Mouse (Mus musculus): ENCODE data around the gene Jup. TPM values are rescaled to one million over a fixed set of nuclear protein-coding genes. Genes with fewer than 3 reads are reported as not detected.

The Jup gene
- polyA plus RNA-seq, 1 experiment, result 15.0 TPM

DNA sequence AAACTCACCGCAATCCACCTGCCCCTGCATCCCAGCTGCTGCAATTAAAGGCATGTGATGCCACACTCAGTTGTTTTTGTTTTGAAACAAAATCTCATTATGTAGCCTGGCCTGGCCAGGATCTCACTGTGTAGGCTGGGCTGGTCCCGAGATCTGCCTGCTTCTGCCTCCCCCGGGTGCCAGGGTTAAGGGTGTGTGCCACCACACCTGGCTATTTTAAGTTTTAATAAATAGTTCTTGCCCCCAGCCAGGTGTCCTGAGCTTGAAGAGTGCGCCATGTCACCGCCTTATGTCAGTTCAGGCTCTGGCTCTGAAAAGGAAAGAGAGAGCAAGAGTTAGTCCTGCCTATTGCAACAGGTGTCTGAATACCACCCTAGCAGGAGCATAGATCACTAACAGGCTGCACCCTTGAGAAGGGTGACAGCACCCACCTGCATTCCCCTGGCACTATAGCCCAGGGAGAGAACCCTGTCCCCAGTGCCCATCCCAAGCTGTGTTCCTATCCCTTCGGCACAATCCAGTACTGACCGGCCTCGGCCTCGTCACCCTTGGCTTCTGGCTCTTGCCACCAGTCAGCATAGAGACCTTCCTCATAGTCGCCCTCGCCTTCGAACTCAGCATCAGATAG, 11.4 kb upstream of the Jup start:
- TF ChIP-seq POLR2A (IDR thresholded peaks at IDR 0.05; ENCODE audit: borderline replicate concordance, low read depth, low read length) (no peak), CTCF (IDR thresholded peaks at IDR 0.05; ENCODE audit: low read depth, low read length) (no peak)
- Histone ChIP-seq H3K4me1 (ENCODE audit: control insufficient read depth, insufficient read depth, low read length) (no peaks in the 10 kb centered on the region), H3K27ac (ENCODE audit: insufficient read depth, low read depth, low read length) (no peak overlapping the region), H3K4me3 (ENCODE audit: insufficient read depth, low read length) (no peak overlapping the region)

DNA sequence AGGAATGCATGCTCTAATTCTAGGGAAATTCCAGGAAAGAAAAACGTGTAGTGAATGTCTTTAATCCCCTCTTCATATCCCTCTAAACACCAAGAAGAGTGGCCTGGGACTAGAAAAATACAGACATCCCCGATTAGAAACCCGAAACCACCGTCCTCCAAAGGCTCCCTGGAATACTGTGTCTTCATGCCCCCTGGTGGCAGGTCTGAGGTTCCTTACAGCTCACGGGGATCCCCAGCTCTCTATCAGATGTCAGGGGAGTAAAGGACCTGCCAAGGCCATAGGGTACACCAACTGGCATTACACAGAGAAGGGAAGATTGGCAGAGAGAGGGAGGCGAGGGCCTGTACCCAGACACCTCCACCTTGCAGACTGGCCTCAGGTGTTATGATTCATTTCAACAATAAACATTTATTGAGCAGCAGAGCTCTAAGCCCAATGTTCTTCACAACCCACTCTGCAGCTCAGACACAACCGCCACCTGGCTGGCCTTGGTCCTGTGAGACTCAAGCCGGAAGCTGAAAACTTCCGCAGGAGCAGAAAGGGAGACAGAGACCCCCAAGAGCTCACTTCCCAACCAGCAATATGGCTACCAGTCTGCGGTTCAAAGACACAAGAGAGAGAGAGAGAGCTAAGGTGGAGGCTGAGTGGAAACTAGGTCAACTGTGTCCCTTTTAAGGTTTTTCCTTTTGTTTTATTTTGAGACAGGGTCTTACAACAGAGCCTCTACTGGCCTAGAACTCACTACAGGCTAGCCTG, 10.7 kb upstream of the Jup start:
- Histone ChIP-seq H3K27ac (ENCODE audit: insufficient read depth, low read depth, low read length) (no peak overlapping the region), H3K4me1 (ENCODE audit: control insufficient read depth, insufficient read depth, low read length) (no peaks in the 10 kb centered on the region)
- TF ChIP-seq POLR2A (IDR thresholded peaks at IDR 0.05; ENCODE audit: borderline replicate concordance, low read depth, low read length) (no peak), CTCF (IDR thresholded peaks at IDR 0.05; ENCODE audit: low read depth, low read length) (peak; percentile 79)

GRCm38 (mm10) chr11:100406995-100407705, 9.6 kb upstream of the Jup start:
- no peaks in the 10 kb centered on the region; the same call in 1 of the 2 replicates for H3K4me1 ChIP-seq (ENCODE audit: control insufficient read depth, insufficient read depth, low read length)
- TF ChIP-seq POLR2A (IDR thresholded peaks at IDR 0.05; ENCODE audit: borderline replicate concordance, low read depth, low read length) (no peak), CTCF (IDR thresholded peaks at IDR 0.05; ENCODE audit: low read depth, low read length) (no peak)
- no peak overlapping the region for H3K4me3 ChIP-seq (ENCODE audit: insufficient read depth, low read length)
- H3K27ac ChIP-seq (ENCODE audit: insufficient read depth, low read depth, low read length), result no peak overlapping the region

More for the DNA sequence above, 10.7 kb upstream of the Jup start:
- no peak overlapping the region for H3K4me3 ChIP-seq (ENCODE audit: insufficient read depth, low read length)

GRCm38 (mm10) chr11:100406273-100406672, 8.7 kb upstream of the Jup start:
- no peak for TF ChIP-seq CTCF (IDR thresholded peaks at IDR 0.05; ENCODE audit: low read depth, low read length)
- no peak for TF ChIP-seq POLR2A (IDR thresholded peaks at IDR 0.05; ENCODE audit: borderline replicate concordance, low read depth, low read length)
- Histone ChIP-seq H3K27ac (ENCODE audit: insufficient read depth, low read depth, low read length) (no peak overlapping the region), H3K4me1 (ENCODE audit: control insufficient read depth, insufficient read depth, low read length) (peaks cover 3% of the 10 kb centered on the region), H3K4me3 (ENCODE audit: insufficient read depth, low read length) (no peak overlapping the region)

DNA sequence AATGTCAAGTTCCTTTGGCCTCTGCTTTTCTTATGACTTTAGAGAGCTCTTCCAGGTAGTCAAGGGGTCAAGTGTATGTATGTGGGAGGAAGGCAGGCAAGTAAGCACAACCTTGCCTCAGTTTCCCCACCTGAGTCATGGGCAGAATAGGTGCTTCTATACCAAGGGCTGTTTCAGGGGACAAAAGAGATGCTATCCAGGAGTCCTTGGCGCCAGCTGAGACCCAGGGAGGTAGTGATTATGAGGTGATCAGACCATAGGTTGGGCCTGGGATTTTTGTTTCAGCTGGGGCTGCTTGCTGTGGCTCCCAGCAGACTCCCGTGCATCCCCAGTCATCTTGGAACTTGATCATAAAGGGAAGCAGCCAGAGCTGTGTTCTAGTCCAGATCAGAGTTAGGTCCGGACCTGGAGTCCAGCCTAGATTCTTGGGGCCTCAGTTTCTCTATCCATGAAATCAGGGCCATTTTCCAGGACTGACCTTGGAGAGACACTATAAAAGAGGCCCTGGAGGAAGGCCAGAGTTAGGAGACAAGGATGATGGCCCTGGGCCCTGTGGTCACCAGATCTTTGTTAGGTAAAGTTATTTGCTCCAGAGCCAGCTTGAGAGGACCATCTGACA, 7.0 kb upstream of the Jup start:
- H3K4me3 ChIP-seq (ENCODE audit: insufficient read depth, low read length), result no peak overlapping the region
- peaks cover 16% of the 10 kb centered on the region for H3K4me1 ChIP-seq (ENCODE audit: control insufficient read depth, insufficient read depth, low read length)
- H3K27ac ChIP-seq (ENCODE audit: insufficient read depth, low read depth, low read length), result no peak overlapping the region
- no peak for TF ChIP-seq POLR2A (IDR thresholded peaks at IDR 0.05; ENCODE audit: borderline replicate concordance, low read depth, low read length)
- TF ChIP-seq CTCF (IDR thresholded peaks at IDR 0.05; ENCODE audit: low read depth, low read length), result no peak

DNA sequence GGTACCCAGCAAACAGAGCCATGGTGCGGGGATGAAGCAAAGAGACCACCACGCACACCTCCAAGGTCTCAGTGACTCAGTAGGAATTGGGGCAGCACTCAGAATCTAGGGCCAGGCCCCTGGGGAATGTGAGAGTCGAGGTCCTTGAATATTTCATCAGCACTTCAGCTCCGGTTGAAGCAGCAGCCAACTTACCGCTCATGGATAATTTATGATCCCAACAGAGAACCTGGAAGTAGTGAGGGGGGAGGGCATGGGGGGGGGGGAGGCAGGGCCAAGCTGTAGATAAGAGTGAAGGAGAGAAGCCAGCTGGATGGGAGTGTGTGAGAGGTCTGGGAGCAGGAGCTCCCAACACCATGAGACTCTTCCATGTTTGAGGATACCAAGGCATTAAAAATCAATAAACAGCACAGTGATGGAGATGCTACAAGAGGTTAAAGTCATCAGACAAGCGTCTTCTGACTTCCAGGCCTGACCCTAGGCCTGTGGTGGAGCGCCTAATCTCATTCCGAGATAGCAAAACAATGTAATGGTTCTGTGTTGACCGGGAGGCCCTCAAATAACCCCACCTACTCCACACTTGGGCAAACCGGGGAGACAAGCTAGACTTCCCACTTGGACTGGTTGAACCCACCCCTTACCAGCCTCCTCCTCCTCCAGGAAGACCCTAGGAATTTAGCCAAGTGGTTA, 6.0 kb upstream of the Jup start:
- Histone ChIP-seq H3K27ac (ENCODE audit: insufficient read depth, low read depth, low read length) (no peak overlapping the region), H3K4me1 (ENCODE audit: control insufficient read depth, insufficient read depth, low read length) (peaks cover 18% of the 10 kb centered on the region), H3K4me3 (ENCODE audit: insufficient read depth, low read length) (no peak overlapping the region)
- TF ChIP-seq POLR2A (IDR thresholded peaks at IDR 0.05; ENCODE audit: borderline replicate concordance, low read depth, low read length) (no peak), CTCF (IDR thresholded peaks at IDR 0.05; ENCODE audit: low read depth, low read length) (no peak)

DNA sequence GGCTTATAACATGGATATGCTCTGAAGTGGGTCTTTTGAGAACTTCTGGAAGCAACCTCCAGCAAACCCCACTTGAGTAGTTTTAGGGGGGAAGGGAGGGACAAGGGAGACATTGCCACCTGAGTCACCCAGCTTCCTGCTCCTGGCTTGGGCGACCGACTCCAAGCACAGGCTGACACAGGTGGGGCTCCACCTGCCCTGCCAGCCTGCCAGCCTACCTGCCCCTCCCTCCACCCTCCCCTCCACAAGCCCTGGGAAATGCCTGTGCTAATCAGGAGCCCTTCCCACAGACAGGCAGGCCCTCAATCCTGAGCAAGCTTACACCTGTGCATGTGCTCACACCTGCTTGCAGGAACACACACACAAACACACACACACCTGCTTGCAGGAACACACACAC, 5.1 kb upstream of the Jup start:
- peaks cover 18% of the 10 kb centered on the region for H3K4me1 ChIP-seq (ENCODE audit: control insufficient read depth, insufficient read depth, low read length)
- H3K27ac ChIP-seq (ENCODE audit: insufficient read depth, low read depth, low read length), result no peak overlapping the region
- no peak overlapping the region for H3K4me3 ChIP-seq (ENCODE audit: insufficient read depth, low read length)
- no peak for TF ChIP-seq CTCF (IDR thresholded peaks at IDR 0.05; ENCODE audit: low read depth, low read length)
- TF ChIP-seq POLR2A (IDR thresholded peaks at IDR 0.05; ENCODE audit: borderline replicate concordance, low read depth, low read length), result no peak

- H3K4me1 ChIP-seq (ENCODE audit: control insufficient read depth, insufficient read depth, low read length), result peaks cover 18% of the 10 kb centered on the region
Observed at GRCm38 (mm10) chr11:100402240-100402639, 4.7 kb upstream of the Jup start.

DNA sequence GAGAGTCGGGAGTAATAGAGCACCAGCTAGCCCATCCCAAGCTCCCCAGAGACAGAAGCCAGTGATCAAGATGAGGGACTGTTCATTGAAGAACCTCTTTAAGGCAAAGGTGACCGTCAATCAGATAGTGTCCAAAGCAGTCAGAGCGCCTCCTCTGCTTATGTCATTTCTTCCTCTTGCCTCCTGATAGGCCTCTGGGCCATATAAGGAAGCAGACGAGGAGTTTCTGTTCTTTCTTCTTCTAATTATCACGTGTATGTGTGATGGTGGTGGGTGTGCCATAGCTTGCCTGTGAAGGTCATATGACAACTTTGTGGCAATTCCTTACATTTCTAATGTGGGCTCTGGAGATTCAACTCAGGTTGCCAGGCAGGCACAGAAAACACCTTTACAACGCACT, 3.3 kb upstream of the Jup start:
- Histone ChIP-seq H3K27ac (ENCODE audit: insufficient read depth, low read depth, low read length) (peak overlapping the region; percentile 33), H3K4me1 (ENCODE audit: control insufficient read depth, insufficient read depth, low read length) (peaks cover 24% of the 10 kb centered on the region), H3K4me3 (ENCODE audit: insufficient read depth, low read length) (no peak overlapping the region)
- TF ChIP-seq CTCF (IDR thresholded peaks at IDR 0.05; ENCODE audit: low read depth, low read length) (no peak), POLR2A (IDR thresholded peaks at IDR 0.05; ENCODE audit: borderline replicate concordance, low read depth, low read length) (no peak)

More at GRCm38 (mm10) chr11:100402240-100402639, 4.7 kb upstream of the Jup start:
- Histone ChIP-seq H3K4me3 (ENCODE audit: insufficient read depth, low read length) (no peak overlapping the region), H3K27ac (ENCODE audit: insufficient read depth, low read depth, low read length) (no peak overlapping the region)
- TF ChIP-seq POLR2A (IDR thresholded peaks at IDR 0.05; ENCODE audit: borderline replicate concordance, low read depth, low read length) (no peak), CTCF (IDR thresholded peaks at IDR 0.05; ENCODE audit: low read depth, low read length) (no peak)
